Mouse (Mus musculus) C2C12 (cell line): Measurements from ENCODE around the gene Wfikkn1.

ENCODE experiments used
- CTCF ChIP-seq: IDR thresholded peaks from one replicate; pipeline ENCODE4 v1.5.1; 2011; ENCODE audit not compliant: control insufficient read depth, insufficient read depth, insufficient read length
- MYOD1 ChIP-seq: IDR thresholded peaks from one replicate; pipeline ENCODE4 v1.6.1; 2011; ENCODE audit warnings: low read depth; ENCODE audit not compliant: control insufficient read depth, insufficient read length
- USF1 ChIP-seq: IDR thresholded peaks from one replicate; pipeline ENCODE4 v1.6.1; 2011; ENCODE audit warnings: low read depth, mild to moderate bottlenecking, control low read depth, moderate library complexity

GRCm38 (mm10) chr17:25837533-25837932, 43.1 kb downstream of the Wfikkn1 start:
- TF ChIP-seq CTCF = no peak
- no peak for TF ChIP-seq MYOD1
- TF ChIP-seq USF1 = no peak
